Mouse (Mus musculus) olfactory bulb, adult 2 months (tissue): ENCODE measurements at regions not wholly inside any gene's neighbourhood (a gene's known extent, or its start where the extent isn't known, plus 50 kb on each side); places are given as distances from the start of the nearest gene placed in this dataset.

ENCODE experiments used
- CTCF ChIP-seq: fragments of 200-500 bp; IDR thresholded peaks from 2 replicates; pipeline ENCODE4 v1.5.1; 2012; ENCODE audit warnings: low read depth, mild to moderate bottlenecking, low read length, moderate library complexity; ENCODE audit not compliant: insufficient read depth
- POLR2A ChIP-seq: fragments of 200-500 bp; IDR thresholded peaks from 2 replicates; pipeline ENCODE4 v1.6.1; 2012; ENCODE audit warnings: mild to moderate bottlenecking, low read depth, low read length, moderate library complexity; ENCODE audit not compliant: insufficient read depth

DNA sequence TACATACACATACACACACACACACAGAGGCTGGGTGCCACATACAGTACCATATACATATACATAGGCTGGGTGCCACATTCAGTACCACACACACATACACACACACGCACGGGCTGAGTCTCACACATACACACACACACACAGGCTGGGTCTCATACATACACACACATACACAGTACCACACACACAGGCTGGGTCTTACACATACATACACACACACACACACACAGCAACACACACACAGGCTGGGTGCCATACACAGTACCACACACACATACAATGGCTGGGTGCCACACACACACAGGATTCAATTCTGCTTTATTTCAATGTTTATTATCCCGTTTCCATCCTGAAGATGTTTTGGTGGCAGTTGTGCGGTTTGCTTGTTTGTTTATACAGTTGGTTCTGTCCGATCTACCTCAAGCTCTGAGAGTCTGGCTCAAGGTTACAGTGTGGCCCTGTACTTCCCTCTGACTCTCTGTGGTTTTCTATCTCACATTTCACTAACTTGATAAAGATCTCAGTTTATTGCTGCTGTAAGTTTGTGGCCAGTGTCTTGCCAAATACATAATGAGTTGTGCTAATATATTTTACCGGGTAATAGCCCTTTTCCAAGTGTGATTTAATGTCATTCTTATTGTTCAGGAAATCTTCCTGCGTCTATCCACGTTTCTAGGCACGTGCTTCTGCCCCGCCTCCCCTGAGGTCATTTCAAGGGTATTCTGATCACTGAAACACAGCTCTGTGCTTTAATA is 164.7 kb upstream of the Zfp637 start:
- TF ChIP-seq CTCF: no peak
- TF ChIP-seq POLR2A: no peak
